13 mouse cellular contexts compared by ENCODE assay signal in the genomic region with DNA sequence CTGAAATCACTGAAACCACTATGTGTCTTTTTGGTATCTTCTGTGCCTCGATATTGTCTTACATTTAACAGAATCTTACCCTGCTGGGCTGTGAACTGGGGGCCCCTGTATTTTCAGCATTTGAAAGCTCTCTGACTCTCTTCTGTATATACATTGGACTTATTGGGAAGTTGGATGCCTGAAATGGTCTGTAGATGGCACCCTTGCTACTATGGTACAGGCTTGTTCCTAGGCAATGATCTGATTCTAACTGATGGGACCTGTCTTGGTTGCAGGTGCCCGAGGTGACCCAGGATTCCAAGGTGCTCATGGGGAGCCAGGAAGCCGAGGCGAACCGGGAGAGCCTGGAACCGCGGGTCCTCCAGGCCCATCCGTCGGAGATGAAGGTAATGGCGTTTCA.
DNase-seq lines count a peak whose midpoint lies in the region; ATAC-seq and TF ChIP-seq lines count a peak whose summit lies in the region.
"Had no signal": no experiment of that assay in that cellular context is flagged by ENCODE, and none has a peak within 500 bp of the region (broad histone marks: within the 10 kb centered on the region; RNA-seq: fewer than 3 reads in every experiment).

No protein-coding gene starts in this region.

- H3K79me2 ChIP-seq in heart, adult 2 months (replicated peaks; ENCODE audit: control insufficient read depth, insufficient read depth, low read length), result no peaks in the 10 kb centered on the region

- peaks cover 4% of the 10 kb centered on the region for H3K36me3 ChIP-seq in heart, adult 2 months (ENCODE audit: control insufficient read depth, insufficient read depth, low read length)
- H3K36me3 ChIP-seq in midbrain, embryonic 15.5 days (replicated peaks), result no peaks in the 10 kb centered on the region
- H3K36me3 ChIP-seq in midbrain, embryonic 10.5 days, result no peaks in the 10 kb centered on the region
- H3K36me3 ChIP-seq: G1E had no signal

- TF ChIP-seq EP300 in heart, adult 2 months (IDR thresholded peaks at IDR 0.05; ENCODE audit: insufficient read depth, low read depth, low read length), result no peak

- H3K4me3 ChIP-seq in heart, adult 2 months, result no peak overlapping the region
- no peak overlapping the region for H3K4me3 ChIP-seq in midbrain, embryonic 15.5 days
- no peak overlapping the region for H3K4me3 ChIP-seq in midbrain, embryonic 10.5 days
- H3K4me3 ChIP-seq: limb, embryonic 13.5 days; stomach, embryonic 15.5 days had no signal

- no peak for DNase-seq in heart, adult 2 months
- no peak for DNase-seq in heart, adult 11 months
- no peak for DNase-seq in midbrain, embryonic 10.5 days (ENCODE audit: low spot score)
- peak; percentile 64 for DNase-seq in brain, embryonic 14.5 days (ENCODE audit: low read depth)
- no peak for DNase-seq in thymus, postnatal 10 days (ENCODE audit: low spot score in 2 of 2)
- no peak for DNase-seq in gastrocnemius, postnatal 25 days
- DNase-seq: heart, postnatal 14 days; kidney, postnatal 14 days had no signal

- H3K9me3 ChIP-seq in midbrain, embryonic 15.5 days, result no peaks in the 10 kb centered on the region
- H3K9me3 ChIP-seq in midbrain, embryonic 10.5 days (replicated peaks), result no peaks in the 10 kb centered on the region
- H3K9me3 ChIP-seq: G1E; limb, embryonic 13.5 days; stomach, embryonic 15.5 days had no signal

- no peak overlapping the region for H3K27ac ChIP-seq in heart, adult 2 months
- peak overlapping the region; percentile 43; the same call in 1 of the 2 replicates for H3K27ac ChIP-seq in midbrain, embryonic 15.5 days
- H3K27ac ChIP-seq in midbrain, embryonic 10.5 days (replicated peaks), result no peak overlapping the region
- H3K27ac ChIP-seq: limb, embryonic 13.5 days; stomach, embryonic 15.5 days had no signal

- ATAC-seq in midbrain, embryonic 15.5 days (replicated peaks), result no peak
- ATAC-seq: activated CD4-positive, CD25-positive, alpha-beta regulatory T cell, adult 4 months had no signal

- no peak for TF ChIP-seq POLR2A in heart, adult 2 months (IDR thresholded peaks at IDR 0.05; ENCODE audit: insufficient read depth, low read depth, low read length)
- no peak for TF ChIP-seq POLR2A in brain, embryonic 14.5 days (IDR thresholded peaks at IDR 0.05; ENCODE audit: borderline replicate concordance, extremely low read depth, insufficient read depth, insufficient read length, poor library complexity, severe bottlenecking)

- H3K4me2 ChIP-seq in midbrain, embryonic 15.5 days, result no peak overlapping the region
- H3K4me2 ChIP-seq: limb, embryonic 13.5 days; stomach, embryonic 15.5 days had no signal

- H3K27me3 ChIP-seq in heart, adult 2 months (ENCODE audit: control insufficient read depth, insufficient read depth, low read length), result no peaks in the 10 kb centered on the region
- H3K27me3 ChIP-seq in midbrain, embryonic 15.5 days (replicated peaks), result no peaks in the 10 kb centered on the region
- no peaks in the 10 kb centered on the region for H3K27me3 ChIP-seq in midbrain, embryonic 10.5 days (ENCODE audit: low read depth, poor library complexity, severe bottlenecking)
- H3K27me3 ChIP-seq: limb, embryonic 13.5 days; stomach, embryonic 15.5 days had no signal

- intact Hi-C loops in heart, adult 2 months (cut with DNase I), result no loop called here

- H3K9ac ChIP-seq in heart, adult 2 months (ENCODE audit: low read depth, low read length), result no peak overlapping the region
- no peak overlapping the region for H3K9ac ChIP-seq in midbrain, embryonic 15.5 days
- H3K9ac ChIP-seq: limb, embryonic 13.5 days; stomach, embryonic 15.5 days had no signal

- WGBS in heart, adult 2 months, result 86% methylated on average over 10 of the region's 10 CpGs
- 86% methylated on average over 10 of the region's 10 CpGs for WGBS in midbrain, embryonic 15.5 days
- WGBS in midbrain, embryonic 10.5 days, result 86% methylated on average over 10 of the region's 10 CpGs

- H3K4me1 ChIP-seq in heart, adult 2 months (ENCODE audit: control insufficient read depth, insufficient read depth, low read length), result peaks cover 9% of the 10 kb centered on the region
- peaks cover 19% of the 10 kb centered on the region for H3K4me1 ChIP-seq in midbrain, embryonic 15.5 days
- H3K4me1 ChIP-seq in midbrain, embryonic 10.5 days, result peaks cover 19% of the 10 kb centered on the region

- TF ChIP-seq CTCF in heart, adult 2 months (IDR thresholded peaks at IDR 0.05), result peak; percentile 28; the same call in 1 of the 2 replicates
- TF ChIP-seq CTCF in brain, embryonic 14.5 days (IDR thresholded peaks at IDR 0.05; ENCODE audit: borderline replicate concordance, extremely low read depth, insufficient read depth, insufficient read length), result peak; percentile 29; the same call in 1 of the 2 replicates
